Mouse (Mus musculus): ENCODE measurements around the gene Olfr741. TPM values are rescaled to one million over a fixed set of nuclear protein-coding genes. Genes with fewer than 3 reads are reported as not detected.

Olfr741 gene
- not detected in 2 replicates for polyA plus RNA-seq (2012; rRNA removed)

DNA sequence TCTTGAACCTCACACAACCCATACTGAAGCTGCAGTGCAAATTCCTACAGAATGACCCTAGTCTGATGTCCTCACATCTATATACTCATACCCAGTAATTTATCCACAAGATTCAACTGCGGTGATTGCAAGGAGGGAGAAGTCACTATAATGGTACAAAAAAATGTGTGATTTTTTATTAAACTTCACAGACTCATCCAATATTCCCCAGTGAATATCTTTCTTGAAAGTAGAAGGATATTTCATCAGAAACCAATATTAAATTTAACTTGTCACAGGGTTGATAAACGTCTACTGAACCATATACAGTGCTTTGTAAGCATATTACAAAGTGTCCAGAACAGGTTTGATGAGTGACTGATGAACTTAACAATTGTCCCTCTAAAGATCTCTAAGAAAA lies at the start of gene Olfr741:
TSS of gene Olfr741 (plus strand) at position 301 of the 400 bp plus-strand sequence.

GRCm38 (mm10) chr14:50445245-50445644 lies 27.3 kb upstream of the Olfr741 start, which contains the start of gene Olfr740:
Gene Olfr740, plus strand, starts transcription at chr14:50445545.

GRCm38 (mm10) chr14:50503300-50503699 lies 30.8 kb downstream of the Olfr741 start, which contains the start of gene Olfr742:
Gene Olfr742, plus strand, starts transcription at chr14:50503600.

GRCm38 (mm10) chr14:50521539-50521938 lies 49.0 kb downstream of the Olfr741 start, which contains the start of gene Olfr743:
Gene Olfr743, plus strand, starts transcription at chr14:50521839.

Other genes with a start within 250 kb of the Olfr741 start
- gene Olfr731, start 230.9 kb upstream of the Olfr741 start, polyA plus RNA-seq (2012; rRNA removed) = not detected in 2 replicates
- not detected in 2 replicates for gene Olfr732, start 188.5 kb upstream of the Olfr741 start, polyA plus RNA-seq (2012; rRNA removed)
- not detected in 2 replicates for gene Olfr733, start 171.2 kb upstream of the Olfr741 start, polyA plus RNA-seq (2012; rRNA removed)
- not detected in 2 replicates for gene Olfr734, start 146.0 kb upstream of the Olfr741 start, polyA plus RNA-seq (2012; rRNA removed)
- gene Olfr735, start 123.9 kb upstream of the Olfr741 start, polyA plus RNA-seq (2012; rRNA removed) = 0.02 TPM in 1 of 2 replicates, not detected in the other
- gene Tlr11, start 114.8 kb upstream of the Olfr741 start, polyA plus RNA-seq (2012; rRNA removed) = 0.26 and 0.31 TPM in 2 replicates
- not detected in 2 replicates for gene Olfr736, start 91.6 kb upstream of the Olfr741 start, polyA plus RNA-seq (2012; rRNA removed)
- not detected in 2 replicates for gene Olfr738, start 65.2 kb upstream of the Olfr741 start, polyA plus RNA-seq (2012; rRNA removed)
- not detected in 2 replicates for gene Olfr739, start 54.1 kb upstream of the Olfr741 start, polyA plus RNA-seq (2012; rRNA removed)
- gene Olfr740, start 27.2 kb upstream of the Olfr741 start, polyA plus RNA-seq (2012; rRNA removed) = not detected in 2 replicates
- gene Olfr742, start 30.9 kb downstream of the Olfr741 start, polyA plus RNA-seq (2012; rRNA removed) = not detected in 2 replicates
- not detected in 2 replicates for gene Olfr743, start 49.1 kb downstream of the Olfr741 start, polyA plus RNA-seq (2012; rRNA removed)
- gene Olfr744, start 142.1 kb downstream of the Olfr741 start, polyA plus RNA-seq (2012; rRNA removed) = not detected in 2 replicates
- gene Olfr745, start 166.7 kb downstream of the Olfr741 start, polyA plus RNA-seq (2012; rRNA removed) = not detected in 2 replicates
- gene Olfr746, start 174.3 kb downstream of the Olfr741 start, polyA plus RNA-seq (2012; rRNA removed) = not detected in 2 replicates
- gene Olfr747, start 220.5 kb downstream of the Olfr741 start, polyA plus RNA-seq (2012; rRNA removed) = not detected in 2 replicates
- gene Olfr748, start 234.6 kb downstream of the Olfr741 start, polyA plus RNA-seq (2012; rRNA removed) = not detected in 2 replicates